Mouse (Mus musculus) frontal cortex, postnatal 25 days (tissue): ENCODE data around the gene Sdr16c6.

Experiments
- DNase-seq, 2 experiments: peaks; one replicate each; pipeline ENCODE4 v3.0.0; 2022; ENCODE audit warnings: low spot score in 2 of 2

The Sdr16c6 gene

GRCm38 (mm10) chr4:4077372-4077771 is at the start of gene Sdr16c6:
Gene Sdr16c6 (minus strand): TSS chr4:4077522.
- no peak for DNase-seq

GRCm38 (mm10) chr4:4080180-4080579 is 2.9 kb upstream of the Sdr16c6 start:
- no peak for DNase-seq

- no peak for DNase-seq
These were observed 1.8 kb upstream of the Sdr16c6 start for GRCm38 (mm10) chr4:4079132-4079531.

- no peak for DNase-seq
These were observed 1.3 kb downstream of the Sdr16c6 start for GRCm38 (mm10) chr4:4076001-4076400.
